Mouse (Mus musculus): ENCODE results near the gene Ptpro.

- TF ChIP-seq POLR2A (IDR thresholded peaks at IDR 0.05; ENCODE audit: insufficient read depth, low read depth, low read length): no peak
- TF ChIP-seq CTCF (IDR thresholded peaks at IDR 0.05; ENCODE audit: insufficient read depth, low read depth, low read length): no peak
These were observed 50.4 kb downstream of the Ptpro start for GRCm38 (mm10) chr6:137302561-137302960.
